Mouse (Mus musculus): ENCODE data around the gene Irs1.

- no peak for TF ChIP-seq CTCF (IDR thresholded peaks at IDR 0.05; ENCODE audit: low read depth)
- TF ChIP-seq EP300 (IDR thresholded peaks at IDR 0.05; ENCODE audit: low read depth), result no peak
These were observed 29.6 kb downstream of the Irs1 start for GRCm38 (mm10) chr1:82261638-82262037.

Measured in liver, embryonic 14.5 days (tissue).